Mouse (Mus musculus) erythroblast, embryonic 14.5 days (primary cell): ENCODE results near the gene Nfkbib.

Source experiments
- GATA1 ChIP-seq: IDR thresholded peaks from 2 replicates; pipeline ENCODE4 v1.6.1; 2012; ENCODE audit warnings: low read length, inconsistent platforms, mixed read lengths
- TAL1 ChIP-seq: IDR thresholded peaks from 3 replicates; pipeline ENCODE4 v1.6.1; 2012; ENCODE audit warnings: low read length, inconsistent platforms, mixed read lengths

DNA sequence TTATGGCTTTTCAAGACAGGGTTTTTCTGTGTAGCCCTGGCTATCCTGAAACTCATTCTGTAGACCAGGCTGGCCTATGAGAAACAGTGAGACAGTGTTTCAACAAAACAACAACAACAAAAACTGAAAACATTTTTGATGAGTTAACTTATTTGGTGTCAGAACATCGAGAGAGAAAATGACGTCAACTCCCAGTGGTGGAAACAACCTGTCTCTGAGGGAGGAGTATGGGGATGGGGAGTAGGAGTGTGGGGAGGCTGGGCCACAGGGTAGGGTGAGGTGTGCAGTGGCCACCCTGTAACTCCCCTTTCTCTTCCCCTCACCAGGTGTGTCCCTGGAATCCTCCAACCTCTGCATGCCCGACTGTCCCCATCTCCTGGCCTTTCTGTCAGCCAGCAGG lies 27.2 kb upstream of the Nfkbib start:
- TF ChIP-seq TAL1 (no peak), GATA1 (no peak)
